Mouse (Mus musculus) cortical plate, adult 2 months (tissue): Measurements from ENCODE around the gene Mab21l3.

Experiments
- CTCF ChIP-seq: fragments of 200-500 bp; IDR thresholded peaks from 2 replicates; pipeline ENCODE4 v1.5.1; 2011; ENCODE audit warnings: mild to moderate bottlenecking, control low read depth, low read length; ENCODE audit not compliant: insufficient read depth; ENCODE audit errors: extremely low read depth
- POLR2A ChIP-seq: fragments of 200-500 bp; IDR thresholded peaks from 2 replicates; pipeline ENCODE4 v1.6.1; 2011; ENCODE audit warnings: mild to moderate bottlenecking, low read length, control low read depth; ENCODE audit not compliant: insufficient read depth; ENCODE audit errors: extremely low read depth

GRCm38 (mm10) chr3:101770540-101770939 lies 78.2 kb downstream of the Mab21l3 start:
- no peak for TF ChIP-seq CTCF
- TF ChIP-seq POLR2A, result no peak
